Mouse (Mus musculus): ENCODE results near the gene Pmp22.
A peak's percentile ranks its signal among the peaks of the same experiment; 100 is the strongest.

Gene Pmp22

DNA sequence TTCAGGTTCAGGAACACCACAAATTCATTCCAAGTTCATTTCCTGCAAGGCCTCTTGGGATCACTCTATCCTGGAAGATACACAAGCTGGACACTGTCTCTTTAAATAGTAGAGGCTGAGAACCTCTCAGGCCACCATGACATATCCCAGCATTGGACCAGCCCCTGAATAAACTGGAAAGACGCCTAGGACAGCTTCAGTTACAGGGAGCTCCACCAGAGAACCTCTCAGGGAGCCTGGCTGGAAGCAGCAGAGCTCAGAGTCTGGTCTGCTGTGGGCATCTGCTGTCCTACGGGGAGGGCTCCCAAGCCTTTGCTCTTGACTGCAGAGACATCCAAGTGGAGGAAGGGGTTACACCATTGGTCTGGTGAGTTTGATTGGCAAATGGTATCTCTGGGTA lies at the start of gene Pmp22:
Gene Pmp22 (plus strand): TSS at position 199 of the 400 bp plus-strand sequence.
- peak in 1 of 2 experiments; percentile 38 for DNase-seq (ENCODE audit: inconsistent age in 2 of 2, low spot score in 1 of 2)

- DNase-seq (ENCODE audit: inconsistent age in 2 of 2, low spot score in 1 of 2): no peak
These were observed 44.2 kb upstream of the Pmp22 start for GRCm38 (mm10) chr11:63084536-63084935.

- DNase-seq (ENCODE audit: inconsistent age in 2 of 2, low spot score in 1 of 2): no peak
These were observed 40.1 kb upstream of the Pmp22 start for GRCm38 (mm10) chr11:63088672-63089071.

DNA sequence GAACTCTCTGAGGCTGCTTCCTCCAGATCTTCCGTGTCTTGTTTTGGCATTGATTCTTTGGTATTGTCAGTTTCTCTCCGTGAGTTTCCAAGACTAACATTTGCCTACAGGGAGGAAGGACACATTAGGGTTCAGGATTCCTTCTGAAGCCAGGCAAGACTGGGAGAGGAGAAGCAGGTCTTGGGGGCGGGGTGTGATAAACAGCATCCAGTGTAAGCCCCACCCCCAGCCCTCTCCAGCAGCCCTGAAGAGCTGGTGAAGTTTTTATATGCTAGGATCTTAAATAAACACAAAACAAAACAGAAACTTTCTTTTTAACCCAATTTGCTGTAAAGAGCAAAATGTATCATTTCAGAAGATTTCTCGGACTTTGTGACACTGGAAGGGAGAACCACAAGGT lies 38.6 kb upstream of the Pmp22 start:
- no peak for DNase-seq (ENCODE audit: inconsistent age in 2 of 2, low spot score in 1 of 2)

DNA sequence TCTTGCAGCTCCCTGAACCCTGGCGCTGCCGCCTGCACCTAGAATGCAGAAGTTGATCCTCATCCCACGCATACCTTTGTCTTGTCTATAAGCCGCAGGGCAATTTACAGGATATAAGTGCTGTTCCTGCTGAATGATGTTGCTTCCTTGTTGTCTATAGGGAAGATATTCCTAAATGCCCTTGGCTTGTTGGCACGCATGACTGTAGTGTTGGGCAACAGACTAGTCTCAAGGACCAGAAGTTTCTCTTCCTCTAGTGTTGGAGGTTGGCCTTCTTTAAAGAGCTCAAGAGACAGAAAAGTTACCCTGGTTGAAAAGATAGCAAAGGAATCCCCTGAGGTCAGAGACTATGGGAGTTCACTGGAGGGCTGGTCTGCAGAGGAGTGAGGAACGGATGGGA lies 37.8 kb upstream of the Pmp22 start:
- DNase-seq (ENCODE audit: inconsistent age in 2 of 2, low spot score in 1 of 2): peak in 1 of 2 experiments; percentile 73

GRCm38 (mm10) chr11:63092271-63092670 lies 36.5 kb upstream of the Pmp22 start:
- no peak for DNase-seq (ENCODE audit: inconsistent age in 2 of 2, low spot score in 1 of 2)

DNA sequence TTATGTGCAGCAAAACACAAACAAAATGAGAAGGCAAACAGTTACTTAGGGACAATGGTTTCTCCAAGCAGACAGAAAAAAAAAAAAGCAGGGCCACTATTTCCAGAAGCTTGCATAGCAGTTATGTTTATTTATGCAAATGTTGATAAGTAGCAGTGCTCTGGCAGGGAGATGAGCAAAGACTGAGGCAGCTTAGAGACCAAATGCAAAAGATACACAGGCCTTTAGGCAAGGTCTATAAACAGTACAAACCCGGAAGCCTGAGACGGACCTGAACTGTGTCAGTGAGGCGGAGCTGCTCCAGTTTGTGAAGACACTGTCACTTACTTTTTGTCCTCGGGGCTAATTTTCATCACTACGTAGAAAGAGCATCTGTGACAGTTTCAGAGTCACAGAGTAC lies 35.2 kb upstream of the Pmp22 start:
- DNase-seq (ENCODE audit: inconsistent age in 2 of 2, low spot score in 1 of 2): no peak

DNA sequence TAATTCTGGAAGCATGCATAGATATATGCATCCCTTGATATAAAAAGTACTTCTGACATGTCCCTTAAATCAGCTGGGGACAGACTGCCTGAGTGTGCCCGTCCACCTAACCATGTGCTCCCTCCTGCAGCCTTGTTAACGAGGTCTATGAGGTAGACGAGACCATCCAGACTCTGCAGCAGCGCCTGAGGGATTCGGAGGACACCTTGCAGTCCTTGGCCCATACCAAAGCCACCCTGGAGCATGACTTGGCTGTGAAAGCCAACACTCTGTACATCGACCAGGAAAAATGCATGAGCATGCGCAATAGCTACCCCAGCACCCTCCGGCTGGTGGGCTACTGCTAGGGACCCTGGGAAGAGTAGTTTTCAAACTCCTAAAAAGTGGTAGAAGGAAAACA lies 34.3 kb upstream of the Pmp22 start:
- no peak for DNase-seq (ENCODE audit: inconsistent age in 2 of 2, low spot score in 1 of 2)

DNA sequence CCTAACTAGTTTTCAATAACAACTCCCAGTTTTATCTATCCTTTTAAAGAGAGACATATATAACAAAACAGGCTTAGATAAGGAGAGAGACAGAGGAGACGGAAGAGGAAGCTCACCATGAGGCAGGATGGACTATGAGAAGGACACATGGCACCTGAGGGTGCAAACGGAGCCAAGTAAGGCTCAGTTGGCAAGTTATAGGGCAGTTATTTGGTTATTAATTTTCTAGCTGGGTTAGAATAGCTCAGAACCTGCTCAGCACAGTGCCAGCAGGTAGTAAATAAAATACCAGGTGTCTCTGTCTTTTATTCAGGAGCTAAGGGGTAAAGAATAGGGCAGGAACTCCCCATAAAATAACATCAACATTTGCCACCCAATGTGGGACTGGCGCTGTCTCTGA lies 30.8 kb upstream of the Pmp22 start:
- no peak for DNase-seq (ENCODE audit: inconsistent age in 2 of 2, low spot score in 1 of 2)

DNA sequence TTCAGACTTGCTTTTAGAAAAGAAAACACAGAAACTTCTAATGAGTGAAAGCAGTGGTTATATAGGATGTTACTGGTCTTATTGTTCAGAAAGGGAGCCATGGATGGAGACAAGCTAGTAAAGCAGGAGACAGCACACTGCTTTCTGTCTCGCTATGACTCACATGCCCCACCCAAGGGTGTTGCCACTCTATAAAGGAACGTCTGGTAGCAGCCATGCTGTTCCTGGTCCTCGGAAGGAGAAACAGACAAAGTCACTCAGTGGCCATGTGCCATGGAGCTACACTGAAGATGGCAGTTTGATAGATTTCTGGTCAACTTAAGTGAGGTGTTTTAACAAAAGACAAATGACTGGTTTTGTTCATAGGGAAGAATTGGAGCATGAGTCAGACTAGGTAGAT lies 29.4 kb upstream of the Pmp22 start:
- no peak for DNase-seq (ENCODE audit: inconsistent age in 2 of 2, low spot score in 1 of 2)

- no peak for DNase-seq (ENCODE audit: inconsistent age in 2 of 2, low spot score in 1 of 2)
These were observed 25.5 kb upstream of the Pmp22 start for GRCm38 (mm10) chr11:63103256-63103655.

DNA sequence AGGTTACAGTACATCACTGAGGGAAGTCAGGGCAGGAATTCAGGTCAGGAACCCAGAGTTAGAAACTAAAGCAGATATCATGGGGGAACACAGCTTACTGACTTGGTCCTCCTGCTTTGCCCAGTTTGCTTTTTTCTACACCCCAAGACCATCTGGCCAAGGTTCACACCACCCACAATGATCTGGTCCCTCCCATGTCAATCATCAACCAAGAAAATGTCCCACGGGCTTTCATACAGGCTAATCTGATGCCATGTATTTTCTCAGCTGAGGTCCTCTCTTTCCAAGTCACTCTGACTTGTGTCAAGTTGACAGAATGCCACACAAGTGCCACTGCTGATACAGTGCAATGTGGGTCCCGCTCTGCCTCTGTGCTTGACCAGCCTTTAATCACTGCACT lies 24.8 kb upstream of the Pmp22 start:
- DNase-seq (ENCODE audit: inconsistent age in 2 of 2, low spot score in 1 of 2): no peak

GRCm38 (mm10) chr11:63109230-63109775 lies 19.5 kb upstream of the Pmp22 start:
- DNase-seq (ENCODE audit: inconsistent age in 2 of 2, low spot score in 1 of 2): no peak

DNA sequence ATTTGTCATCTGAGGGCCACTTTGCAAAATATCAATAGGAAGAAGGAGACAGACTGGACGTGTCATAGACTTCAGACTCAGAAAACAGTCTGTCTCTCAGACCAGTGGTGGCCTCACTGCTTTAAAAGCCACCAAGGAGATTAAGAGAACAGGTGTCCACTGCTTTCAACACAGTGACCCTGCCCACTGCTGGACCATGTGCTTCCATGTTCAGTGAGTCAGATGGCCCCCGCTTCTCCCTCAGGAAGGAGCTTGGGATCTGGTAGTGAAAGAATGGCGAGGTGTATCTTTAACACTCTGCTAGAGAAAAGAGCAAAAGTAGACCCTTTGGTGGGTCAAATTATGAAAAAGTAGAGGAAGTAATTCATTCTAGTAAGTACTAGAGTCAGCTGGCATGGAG lies 18.5 kb upstream of the Pmp22 start:
- no peak for DNase-seq (ENCODE audit: inconsistent age in 2 of 2, low spot score in 1 of 2)

DNA sequence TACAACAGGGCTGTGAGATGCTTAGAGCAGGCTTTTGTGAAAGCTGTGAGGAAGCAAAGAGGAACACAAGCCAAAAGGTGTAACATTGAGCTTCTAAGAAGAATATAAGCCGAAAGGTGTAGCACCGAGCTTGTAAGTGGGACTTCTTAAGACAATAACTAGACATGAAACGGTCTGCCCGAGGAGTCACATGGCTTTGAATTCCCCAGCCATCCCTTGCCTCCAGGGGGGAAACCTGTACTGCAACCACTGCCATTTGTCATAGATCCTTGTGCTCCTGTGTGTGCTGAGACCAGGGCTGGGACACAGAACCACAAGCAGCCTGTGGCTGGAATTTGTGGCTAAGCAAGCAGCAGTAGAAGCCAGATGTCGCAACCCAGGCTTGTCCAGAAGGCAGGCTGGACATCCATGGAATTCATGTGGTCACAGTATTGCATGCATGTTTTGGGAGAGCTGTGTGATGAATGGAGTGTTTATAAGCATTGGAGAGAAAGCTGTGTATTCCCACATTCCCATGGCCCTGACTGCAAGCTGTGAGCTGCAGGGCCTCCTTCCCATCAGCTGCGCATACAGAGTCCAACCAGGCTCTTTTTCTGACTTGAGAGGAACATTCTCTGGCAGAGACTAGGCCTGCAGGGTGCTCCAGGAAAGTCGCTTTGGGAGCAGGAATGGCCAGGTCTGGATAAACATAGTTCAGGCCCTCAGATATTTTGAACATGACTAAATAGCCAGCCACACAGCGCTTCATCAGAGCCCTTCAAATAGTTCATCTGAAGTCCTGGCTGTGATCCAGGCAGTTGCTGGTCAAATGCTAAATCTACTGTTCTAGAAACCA lies 13.8 kb upstream of the Pmp22 start:
- DNase-seq (ENCODE audit: inconsistent age in 2 of 2, low spot score in 1 of 2): peak in 1 of 2 experiments; percentile 69

- no peak for DNase-seq (ENCODE audit: inconsistent age in 2 of 2, low spot score in 1 of 2)
These were observed 12.1 kb upstream of the Pmp22 start for GRCm38 (mm10) chr11:63116652-63117051.

DNA sequence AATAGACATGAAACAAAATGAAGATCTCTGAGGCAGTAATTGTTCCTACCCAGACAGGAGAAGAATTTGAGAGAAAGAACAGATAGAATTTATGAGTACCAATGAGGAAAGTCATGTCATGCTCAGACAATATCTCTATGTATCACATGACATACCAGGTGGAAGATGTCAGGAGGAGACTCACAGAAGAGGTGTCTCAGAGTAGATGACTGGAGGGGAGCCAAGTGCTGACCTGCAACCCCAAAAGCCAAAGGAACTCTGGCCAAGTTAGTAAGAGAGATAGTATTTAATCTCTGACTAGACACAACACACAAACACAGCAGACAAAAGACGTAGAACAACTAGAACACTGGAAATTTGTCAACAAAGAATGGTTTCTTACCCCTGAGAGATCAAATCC lies 11.5 kb upstream of the Pmp22 start:
- no peak for DNase-seq (ENCODE audit: inconsistent age in 2 of 2, low spot score in 1 of 2)

DNA sequence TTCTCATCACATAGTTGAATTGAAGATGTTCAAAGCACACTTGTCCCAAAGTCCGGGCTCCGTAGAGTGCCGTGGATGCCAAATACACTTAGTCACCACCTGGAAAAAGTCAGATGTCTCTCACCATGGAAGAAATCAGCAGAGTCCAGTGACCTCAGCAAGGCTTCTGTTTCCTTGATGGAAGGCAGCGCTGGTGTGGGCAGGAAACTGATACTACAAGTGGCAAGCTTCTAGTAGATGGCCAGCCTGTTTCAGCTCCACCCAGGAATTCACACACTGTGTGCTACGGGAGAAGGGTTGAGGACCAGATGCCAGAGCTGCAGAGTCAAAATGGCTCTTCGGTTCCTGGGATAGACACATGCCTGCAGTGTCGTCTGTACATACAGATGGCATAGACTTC lies 9.0 kb upstream of the Pmp22 start:
- peak in 1 of 2 experiments; percentile 30 for DNase-seq (ENCODE audit: inconsistent age in 2 of 2, low spot score in 1 of 2)

DNA sequence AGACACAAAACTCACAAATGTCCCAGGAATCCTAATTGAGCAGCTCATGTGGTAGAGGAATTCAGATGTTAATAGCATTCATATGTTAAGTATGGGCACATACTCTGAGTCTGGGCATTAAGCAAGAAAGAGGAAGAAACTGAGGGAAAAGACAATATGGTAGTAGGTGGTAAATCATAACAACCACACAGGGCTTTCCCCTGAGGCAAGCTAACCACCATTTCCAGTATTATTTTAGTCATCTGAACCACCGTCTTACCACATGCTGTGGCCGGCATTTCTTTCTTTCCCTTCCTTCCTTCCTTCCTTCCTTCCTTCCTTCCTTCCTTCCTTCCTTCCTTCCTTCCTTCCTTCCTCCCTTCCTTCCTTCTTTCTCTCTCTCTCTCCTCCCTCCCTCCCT lies 6.5 kb upstream of the Pmp22 start:
- no peak for DNase-seq (ENCODE audit: inconsistent age in 2 of 2, low spot score in 1 of 2)

GRCm38 (mm10) chr11:63122776-63123350 lies 5.9 kb upstream of the Pmp22 start:
- DNase-seq (ENCODE audit: inconsistent age in 2 of 2, low spot score in 1 of 2): no peak

DNA sequence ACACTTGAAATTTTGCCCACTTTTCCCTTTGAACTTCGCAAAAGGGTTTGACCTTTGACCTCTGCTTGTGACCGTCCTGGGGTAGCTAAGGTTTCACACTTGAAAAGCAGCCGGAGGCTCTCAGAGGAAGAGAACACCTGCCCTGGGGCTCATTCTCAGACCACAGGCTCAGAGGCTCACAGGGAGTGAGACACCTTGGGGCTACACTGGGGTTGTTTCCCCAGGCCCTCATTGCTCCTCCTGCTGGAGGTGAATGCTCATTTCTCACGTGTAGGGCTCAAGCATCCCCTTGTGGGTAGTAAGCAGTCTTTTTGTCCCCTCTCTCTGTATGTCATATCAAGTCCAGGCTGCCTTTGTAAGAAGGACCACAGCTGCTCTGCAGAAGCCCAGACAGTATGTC lies 4.5 kb upstream of the Pmp22 start:
- no peak for DNase-seq (ENCODE audit: inconsistent age in 2 of 2, low spot score in 1 of 2)

GRCm38 (mm10) chr11:63125832-63126456 lies 2.8 kb upstream of the Pmp22 start:
- peak in 1 of 2 experiments; percentile 42 for DNase-seq (ENCODE audit: inconsistent age in 2 of 2, low spot score in 1 of 2)

All from adrenal gland, adult (tissue).